Mouse (Mus musculus): ENCODE data around the gene BC107364. TPM values are rescaled to one million over a fixed set of nuclear protein-coding genes. Genes with fewer than 3 reads are reported as not detected.
"Not testable (repeated sequence)": the region's sequence is repeated elsewhere in the genome, so short reads cannot be mapped to it uniquely, and the experiment has no call there.

BC107364 gene
- polyA plus RNA-seq, 1 experiment = not detected

- Histone ChIP-seq H3K4me1 (ENCODE audit: control insufficient read depth, insufficient read depth, insufficient read length, low read length) (no peaks in the 10 kb centered on the region), H3K4me3 (ENCODE audit: insufficient read depth, low read depth, low read length) (no peak overlapping the region), H3K27ac (replicated peaks; ENCODE audit: low read depth, low read length) (no peak overlapping the region)
Observed at GRCm38 (mm10) chr3:96445436-96445835, 6.7 kb downstream of the BC107364 start.

GRCm38 (mm10) chr3:96440578-96440977 is 11.5 kb downstream of the BC107364 start:
- H3K27ac ChIP-seq (replicated peaks; ENCODE audit: low read depth, low read length) = no peak overlapping the region
- no peaks in the 10 kb centered on the region for H3K4me1 ChIP-seq (ENCODE audit: control insufficient read depth, insufficient read depth, insufficient read length, low read length)
- H3K4me3 ChIP-seq (ENCODE audit: insufficient read depth, low read depth, low read length) = no peak overlapping the region

- Histone ChIP-seq H3K4me1 (ENCODE audit: control insufficient read depth, insufficient read depth, insufficient read length, low read length) (no peaks in the 10 kb centered on the region), H3K4me3 (ENCODE audit: insufficient read depth, low read depth, low read length) (no peak overlapping the region), H3K27ac (replicated peaks; ENCODE audit: low read depth, low read length) (no peak overlapping the region)
Observed at GRCm38 (mm10) chr3:96435557-96436091, 16.5 kb downstream of the BC107364 start.

- Histone ChIP-seq H3K27ac (replicated peaks; ENCODE audit: low read depth, low read length) (no peak overlapping the region), H3K4me1 (ENCODE audit: control insufficient read depth, insufficient read depth, insufficient read length, low read length) (no peaks in the 10 kb centered on the region), H3K4me3 (ENCODE audit: insufficient read depth, low read depth, low read length) (no peak overlapping the region)
Observed at GRCm38 (mm10) chr3:96432207-96432606, 19.9 kb downstream of the BC107364 start.

GRCm38 (mm10) chr3:96429819-96430132 is 22.3 kb downstream of the BC107364 start:
- no peak overlapping the region for H3K27ac ChIP-seq (replicated peaks; ENCODE audit: low read depth, low read length)
- H3K4me3 ChIP-seq (ENCODE audit: insufficient read depth, low read depth, low read length) = no peak overlapping the region
- H3K4me1 ChIP-seq (ENCODE audit: control insufficient read depth, insufficient read depth, insufficient read length, low read length) = no peaks in the 10 kb centered on the region

GRCm38 (mm10) chr3:96428941-96429818 is 22.9 kb downstream of the BC107364 start:
- no peaks in the 10 kb centered on the region for H3K4me1 ChIP-seq (ENCODE audit: control insufficient read depth, insufficient read depth, insufficient read length, low read length)
- H3K27ac ChIP-seq (replicated peaks; ENCODE audit: low read depth, low read length) = no peak overlapping the region
- no peak overlapping the region for H3K4me3 ChIP-seq (ENCODE audit: insufficient read depth, low read depth, low read length)

- Histone ChIP-seq H3K27ac (replicated peaks; ENCODE audit: low read depth, low read length) (no peak overlapping the region), H3K4me1 (ENCODE audit: control insufficient read depth, insufficient read depth, insufficient read length, low read length) (no peaks in the 10 kb centered on the region), H3K4me3 (ENCODE audit: insufficient read depth, low read depth, low read length) (no peak overlapping the region)
Observed at GRCm38 (mm10) chr3:96427761-96428462, 24.2 kb downstream of the BC107364 start.

GRCm38 (mm10) chr3:96427311-96427710 is 24.8 kb downstream of the BC107364 start:
- Histone ChIP-seq H3K27ac (replicated peaks; ENCODE audit: low read depth, low read length) (no peak overlapping the region), H3K4me1 (ENCODE audit: control insufficient read depth, insufficient read depth, insufficient read length, low read length) (no peaks in the 10 kb centered on the region), H3K4me3 (ENCODE audit: insufficient read depth, low read depth, low read length) (no peak overlapping the region)

- Histone ChIP-seq H3K4me3 (ENCODE audit: insufficient read depth, low read depth, low read length) (no peak overlapping the region), H3K27ac (replicated peaks; ENCODE audit: low read depth, low read length) (no peak overlapping the region), H3K4me1 (ENCODE audit: control insufficient read depth, insufficient read depth, insufficient read length, low read length) (no peaks in the 10 kb centered on the region)
Observed at GRCm38 (mm10) chr3:96426268-96426667, 25.8 kb downstream of the BC107364 start.

GRCm38 (mm10) chr3:96424447-96424846 is 27.7 kb downstream of the BC107364 start:
- not testable (repeated sequence) for H3K4me1 ChIP-seq (ENCODE audit: control insufficient read depth, insufficient read depth, insufficient read length, low read length); H3K27ac ChIP-seq (replicated peaks; ENCODE audit: low read depth, low read length); H3K4me3 ChIP-seq (ENCODE audit: insufficient read depth, low read depth, low read length)

- Histone ChIP-seq H3K4me1 (ENCODE audit: control insufficient read depth, insufficient read depth, insufficient read length, low read length) (no peaks in the 10 kb centered on the region), H3K27ac (replicated peaks; ENCODE audit: low read depth, low read length) (no peak overlapping the region), H3K4me3 (ENCODE audit: insufficient read depth, low read depth, low read length) (no peak overlapping the region)
Observed at GRCm38 (mm10) chr3:96423889-96424288, 28.2 kb downstream of the BC107364 start.

- H3K4me3 ChIP-seq (ENCODE audit: insufficient read depth, low read depth, low read length) = no peak overlapping the region
- no peak overlapping the region for H3K27ac ChIP-seq (replicated peaks; ENCODE audit: low read depth, low read length)
- H3K4me1 ChIP-seq (ENCODE audit: control insufficient read depth, insufficient read depth, insufficient read length, low read length) = no peaks in the 10 kb centered on the region
Observed at GRCm38 (mm10) chr3:96420796-96421195, 31.3 kb downstream of the BC107364 start.

GRCm38 (mm10) chr3:96418902-96419301 is 33.2 kb downstream of the BC107364 start:
- not testable (repeated sequence) for H3K4me3 ChIP-seq (ENCODE audit: insufficient read depth, low read depth, low read length); H3K4me1 ChIP-seq (ENCODE audit: control insufficient read depth, insufficient read depth, insufficient read length, low read length); H3K27ac ChIP-seq (replicated peaks; ENCODE audit: low read depth, low read length)

- Histone ChIP-seq H3K4me3 (ENCODE audit: insufficient read depth, low read depth, low read length) (no peak overlapping the region), H3K27ac (replicated peaks; ENCODE audit: low read depth, low read length) (no peak overlapping the region), H3K4me1 (ENCODE audit: control insufficient read depth, insufficient read depth, insufficient read length, low read length) (no peaks in the 10 kb centered on the region)
Observed at GRCm38 (mm10) chr3:96417850-96418815, 34.0 kb downstream of the BC107364 start.

GRCm38 (mm10) chr3:96416595-96416994 is 35.5 kb downstream of the BC107364 start:
- Histone ChIP-seq H3K27ac (replicated peaks; ENCODE audit: low read depth, low read length) (no peak overlapping the region), H3K4me3 (ENCODE audit: insufficient read depth, low read depth, low read length) (no peak overlapping the region), H3K4me1 (ENCODE audit: control insufficient read depth, insufficient read depth, insufficient read length, low read length) (no peaks in the 10 kb centered on the region)
